Mouse (Mus musculus) monocyte, adult 2 months (primary cell): ENCODE measurements around the gene Eps8.
"Not testable (repeated sequence)": the region's sequence is repeated elsewhere in the genome, so short reads cannot be mapped to it uniquely, and the experiment has no call there.

Experiments used
- DNase-seq, 2 experiments: peaks; one replicate each; pipeline ENCODE4 v3.0.0; 2022; ENCODE audit warnings: low spot score in 2 of 2, low read depth in 1 of 2

Eps8 gene

GRCm38 (mm10) chr6:137487443-137487842, 167.2 kb downstream of the Eps8 start:
- no peak for DNase-seq

GRCm38 (mm10) chr6:137482891-137483290, 171.8 kb downstream of the Eps8 start:
- no peak for DNase-seq

DNA sequence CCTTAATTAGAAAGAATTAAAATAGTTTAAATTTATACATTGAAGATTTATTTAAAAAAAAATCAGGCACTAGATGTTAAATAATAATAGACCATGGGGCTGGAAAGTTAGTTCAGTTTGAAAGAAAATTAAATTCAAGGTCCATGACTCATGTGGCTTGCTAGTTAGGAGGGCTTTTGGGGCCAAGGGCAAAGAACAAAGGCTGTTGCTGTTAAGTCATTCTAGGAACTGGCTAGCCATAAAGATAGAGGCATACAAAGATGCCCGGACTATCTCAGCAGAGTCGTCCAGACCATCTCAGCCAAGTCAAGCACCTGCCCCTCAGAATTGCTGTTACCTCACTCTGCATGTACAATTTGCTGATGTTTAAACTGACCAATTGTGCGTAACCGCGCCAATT, 179.0 kb downstream of the Eps8 start:
- DNase-seq = not testable (repeated sequence)

DNA sequence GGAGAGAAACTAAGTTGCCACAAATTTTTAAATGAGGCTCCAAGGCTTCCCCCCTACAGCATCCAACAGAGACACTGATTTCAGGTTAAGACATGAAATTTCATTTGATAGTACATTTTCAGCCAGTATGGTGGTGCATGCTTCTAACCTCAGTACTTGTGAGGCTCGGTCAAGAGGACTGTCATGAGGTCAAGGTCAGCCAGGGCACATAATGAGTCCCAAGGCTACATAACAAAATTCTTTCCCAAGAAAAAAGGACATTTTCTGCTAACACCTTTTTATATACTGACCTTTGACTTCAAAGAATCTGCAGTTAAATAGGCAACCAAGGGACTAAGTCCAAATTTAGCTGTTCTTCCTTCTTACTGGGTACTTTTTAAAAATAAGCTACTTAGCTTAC, 181.2 kb downstream of the Eps8 start:
- DNase-seq = no peak

- DNase-seq = no peak
These were observed 182.5 kb downstream of the Eps8 start for GRCm38 (mm10) chr6:137472129-137472528.

DNA sequence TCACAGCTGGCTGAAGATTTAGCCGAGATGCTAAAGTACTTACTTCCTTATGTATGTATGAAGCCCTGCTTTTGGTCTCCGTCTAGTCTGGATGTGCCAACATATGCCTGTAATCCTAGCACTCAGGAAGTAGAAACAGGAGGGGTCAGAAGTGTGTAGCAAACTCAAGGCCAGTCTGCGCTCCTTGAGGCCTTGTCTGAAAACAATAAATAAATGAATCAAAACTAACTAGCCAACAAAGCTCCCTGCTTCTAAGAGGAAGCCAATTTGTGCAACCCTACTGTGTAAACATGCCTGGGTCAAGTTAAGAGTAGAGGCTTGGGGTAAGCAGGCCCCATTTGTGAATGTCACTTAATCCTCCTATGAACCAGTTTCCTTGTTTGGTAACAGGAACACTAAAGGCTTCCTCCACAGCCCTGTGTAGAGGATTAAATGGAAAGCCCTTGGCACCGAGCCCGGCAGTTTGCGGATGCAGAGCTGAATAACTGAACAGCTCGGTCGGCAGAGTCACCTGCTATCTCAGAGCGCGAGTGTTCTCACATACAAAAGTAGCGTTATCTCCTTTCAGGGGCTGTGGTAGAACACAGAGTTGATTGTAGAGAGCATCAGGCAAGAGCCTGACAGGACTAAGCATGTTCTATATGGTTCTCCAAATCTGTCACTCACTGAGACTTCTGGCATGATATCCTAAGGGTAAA, 183.6 kb downstream of the Eps8 start:
- peak; percentile 4 to 41 for DNase-seq

GRCm38 (mm10) chr6:137469541-137469940, 185.1 kb downstream of the Eps8 start:
- no peak for DNase-seq

GRCm38 (mm10) chr6:137467696-137468095, 187.0 kb downstream of the Eps8 start:
- DNase-seq = no peak

DNA sequence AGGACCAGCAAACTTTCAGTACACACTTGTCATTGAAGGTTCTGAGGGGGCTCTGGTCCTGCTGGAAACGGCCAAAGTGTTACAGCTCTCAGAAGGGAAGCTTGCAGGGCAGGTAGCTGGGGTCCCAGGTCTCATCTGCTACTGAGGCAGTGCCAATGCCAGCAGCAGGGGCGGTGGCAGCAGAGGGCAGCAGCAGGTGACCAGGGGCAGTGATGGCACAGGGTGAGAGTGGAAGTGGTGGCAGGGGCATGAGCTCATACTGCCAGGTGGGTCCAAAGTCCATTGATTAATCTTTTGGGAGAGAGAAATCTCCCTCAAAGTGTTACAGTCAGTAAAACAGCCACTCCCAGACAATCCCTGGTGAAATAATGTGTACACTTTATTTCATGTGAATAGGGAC, 188.4 kb downstream of the Eps8 start:
- no peak for DNase-seq

GRCm38 (mm10) chr6:137465253-137465652, 189.4 kb downstream of the Eps8 start:
- no peak for DNase-seq

- DNase-seq = no peak
These were observed 190.9 kb downstream of the Eps8 start for GRCm38 (mm10) chr6:137463771-137464170.

GRCm38 (mm10) chr6:137458136-137458535, 196.5 kb downstream of the Eps8 start:
- no peak for DNase-seq

DNA sequence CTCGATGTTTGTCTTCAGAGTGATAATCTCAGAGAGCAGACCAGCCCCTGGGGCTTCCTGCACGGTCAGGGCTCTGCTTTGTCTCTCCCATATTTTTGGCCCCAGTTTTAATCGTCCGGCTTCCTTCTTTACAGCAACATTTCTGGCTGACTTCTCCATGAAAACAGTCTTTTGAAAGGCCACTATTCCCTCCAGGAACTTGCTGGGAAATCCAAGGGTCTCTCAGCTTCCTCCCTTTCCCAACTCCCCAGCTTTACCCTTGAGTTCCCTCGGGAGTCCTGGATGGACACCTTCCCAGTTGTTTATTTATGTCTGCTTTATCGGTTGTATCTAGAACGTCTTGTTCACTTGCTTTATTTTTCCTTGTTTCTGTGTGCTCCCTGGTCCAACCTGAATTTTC, 197.5 kb downstream of the Eps8 start:
- DNase-seq = no peak

DNA sequence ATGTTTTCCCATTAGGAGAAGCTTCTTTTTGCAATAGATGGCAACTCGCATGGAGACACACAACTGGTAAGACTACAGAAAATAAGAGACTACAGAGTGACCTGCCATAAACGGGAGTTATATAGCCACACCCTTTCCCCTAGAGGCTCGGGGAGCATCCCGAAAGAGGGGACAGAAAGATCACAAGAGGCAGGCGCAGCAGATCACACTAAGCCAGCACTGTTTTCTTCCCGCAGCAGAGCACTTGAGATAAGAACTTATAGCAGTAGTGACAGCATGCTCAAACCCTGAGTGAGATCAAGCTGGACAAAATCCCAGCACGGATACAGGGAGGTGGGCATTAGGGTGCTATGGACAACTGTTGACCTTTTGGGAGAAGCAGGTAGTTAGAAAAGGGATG, 198.6 kb downstream of the Eps8 start:
- no peak for DNase-seq

DNA sequence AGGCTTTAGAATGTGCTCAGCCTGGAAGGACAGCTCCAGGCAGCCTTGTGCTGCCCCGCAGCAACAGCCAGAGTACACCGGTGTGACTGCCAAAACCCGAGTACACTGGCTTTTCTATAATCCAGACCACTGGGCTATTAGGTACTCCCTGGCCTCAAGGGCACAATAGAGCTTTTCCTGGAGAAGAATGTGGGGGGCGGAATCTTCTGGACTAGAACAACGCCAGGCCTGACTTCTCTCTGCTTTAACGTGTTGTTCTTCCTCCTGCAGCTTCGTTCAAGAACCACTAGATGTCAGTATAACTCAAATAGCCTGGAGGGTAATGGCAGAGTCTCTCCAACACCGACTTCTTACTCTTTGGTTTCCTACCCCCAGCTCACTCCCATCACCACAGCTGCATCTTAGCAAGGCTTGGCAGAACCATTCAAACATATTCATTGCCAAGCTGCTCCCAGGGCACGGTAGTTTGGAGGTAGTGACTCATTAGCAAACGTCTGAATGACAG, 199.1 kb downstream of the Eps8 start:
- DNase-seq = no peak

DNA sequence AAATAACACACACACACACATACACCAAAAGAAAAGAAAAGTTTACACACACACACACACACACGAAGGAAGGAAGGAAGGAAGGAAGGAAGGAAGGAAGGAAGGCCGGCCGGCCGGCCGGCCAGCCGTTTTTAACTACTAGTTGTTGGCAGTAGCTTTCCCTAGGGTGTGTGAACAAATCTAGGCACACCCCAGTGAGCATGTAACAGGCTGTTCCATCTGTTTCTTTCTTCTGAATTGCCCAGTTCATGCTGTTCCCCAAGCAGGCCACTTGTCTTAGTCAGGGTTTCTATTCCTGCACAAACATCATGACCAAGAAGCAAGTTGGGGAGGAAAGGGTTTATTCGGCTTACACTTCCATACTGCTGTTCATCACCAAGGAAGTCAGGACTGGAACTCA, 208.6 kb downstream of the Eps8 start:
- DNase-seq = not testable (repeated sequence)

DNA sequence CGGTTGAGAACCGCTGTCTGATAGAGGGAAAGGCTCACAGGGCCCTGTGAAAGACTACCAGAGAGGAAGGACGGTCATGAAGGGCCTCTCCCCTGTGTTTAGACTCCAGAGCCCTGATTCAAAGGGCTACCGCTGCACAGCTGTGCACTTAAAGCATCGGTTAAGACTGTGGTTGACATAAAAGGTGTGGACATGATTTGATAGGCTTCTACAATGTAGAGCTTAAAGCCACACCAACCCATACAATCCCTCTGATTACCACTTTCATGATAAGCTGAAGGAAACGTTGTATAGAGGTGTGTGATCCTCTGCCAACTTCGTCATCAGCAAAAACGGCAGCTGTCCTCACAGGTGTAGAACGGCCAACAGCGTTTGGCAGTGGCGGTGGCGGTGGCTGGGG, 211.6 kb downstream of the Eps8 start:
- DNase-seq = no peak

GRCm38 (mm10) chr6:137440559-137441486, 213.9 kb downstream of the Eps8 start:
- DNase-seq = no peak

DNA sequence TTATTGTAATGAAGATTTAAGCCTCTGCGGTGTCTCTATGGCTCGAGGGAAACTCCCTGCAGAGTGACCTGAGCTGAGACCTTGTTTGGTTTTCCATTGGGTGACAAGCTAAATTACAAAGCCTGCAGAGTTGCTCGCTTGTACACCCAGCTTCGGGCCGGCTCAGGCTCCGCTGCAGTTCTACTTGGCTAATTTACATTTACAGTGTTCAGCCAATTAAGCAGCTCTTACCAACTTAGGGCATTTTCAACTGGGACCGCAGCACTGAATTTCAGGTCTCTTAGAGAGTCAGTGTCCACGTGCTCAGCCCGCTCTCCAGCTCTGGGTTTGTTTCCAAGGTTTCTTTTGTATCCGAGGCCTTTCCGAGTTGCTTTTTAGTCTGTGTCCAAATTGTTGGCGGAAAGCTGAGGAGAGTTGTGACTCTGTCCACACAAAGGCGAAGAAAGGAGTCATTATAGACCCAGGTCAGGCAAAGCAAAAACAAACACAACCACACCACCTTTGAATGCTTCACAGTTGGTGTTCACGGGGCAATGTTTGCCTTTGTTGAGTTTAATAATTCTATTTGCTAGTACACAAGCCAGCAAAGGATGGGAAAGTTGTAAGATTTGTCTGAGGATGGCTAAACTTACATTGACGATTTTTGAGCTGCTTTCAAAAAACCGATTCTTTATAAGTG, 216.6 kb downstream of the Eps8 start:
- DNase-seq = no peak

- DNase-seq = no peak
These were observed 217.2 kb downstream of the Eps8 start for GRCm38 (mm10) chr6:137437486-137437885.

DNA sequence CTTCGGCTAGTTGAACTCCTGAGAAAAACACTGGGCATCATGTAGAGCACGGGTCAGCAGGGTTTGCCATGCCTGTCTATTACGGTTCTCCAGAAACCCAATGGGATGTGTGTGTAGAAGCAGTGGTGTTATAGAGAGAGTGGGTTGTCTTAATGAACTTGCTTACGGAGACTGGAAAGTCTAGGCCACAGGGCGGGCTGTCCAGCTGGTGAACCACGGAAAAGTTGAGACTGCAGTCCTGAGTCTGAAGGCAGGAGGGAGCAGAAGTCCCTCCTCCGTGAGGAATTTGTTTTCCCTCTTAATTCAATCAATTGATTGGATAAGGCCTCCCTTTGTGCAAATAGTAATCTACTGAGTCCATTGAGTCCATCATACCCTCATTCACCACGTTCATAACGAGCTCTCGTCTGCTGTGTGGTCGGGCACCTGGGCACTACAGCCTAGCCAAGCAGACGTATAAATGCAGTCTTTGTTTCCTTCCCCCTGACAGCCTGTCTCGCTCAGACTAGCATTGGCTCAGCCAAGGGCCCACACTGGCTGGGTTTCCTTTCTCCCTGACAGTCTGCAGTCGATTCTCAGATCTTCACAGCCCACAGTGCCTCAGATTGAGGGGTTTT, 221.0 kb downstream of the Eps8 start:
- DNase-seq = no peak
